Mouse (Mus musculus) kidney, postnatal 25 days (tissue): ENCODE data around the gene Notch1.

ENCODE experiments used
- DNase-seq, 2 experiments: peaks; one replicate each; pipeline ENCODE4 v3.0.0; 2021; ENCODE audit warnings: mixed read lengths in 2 of 2

Notch1 gene

DNA sequence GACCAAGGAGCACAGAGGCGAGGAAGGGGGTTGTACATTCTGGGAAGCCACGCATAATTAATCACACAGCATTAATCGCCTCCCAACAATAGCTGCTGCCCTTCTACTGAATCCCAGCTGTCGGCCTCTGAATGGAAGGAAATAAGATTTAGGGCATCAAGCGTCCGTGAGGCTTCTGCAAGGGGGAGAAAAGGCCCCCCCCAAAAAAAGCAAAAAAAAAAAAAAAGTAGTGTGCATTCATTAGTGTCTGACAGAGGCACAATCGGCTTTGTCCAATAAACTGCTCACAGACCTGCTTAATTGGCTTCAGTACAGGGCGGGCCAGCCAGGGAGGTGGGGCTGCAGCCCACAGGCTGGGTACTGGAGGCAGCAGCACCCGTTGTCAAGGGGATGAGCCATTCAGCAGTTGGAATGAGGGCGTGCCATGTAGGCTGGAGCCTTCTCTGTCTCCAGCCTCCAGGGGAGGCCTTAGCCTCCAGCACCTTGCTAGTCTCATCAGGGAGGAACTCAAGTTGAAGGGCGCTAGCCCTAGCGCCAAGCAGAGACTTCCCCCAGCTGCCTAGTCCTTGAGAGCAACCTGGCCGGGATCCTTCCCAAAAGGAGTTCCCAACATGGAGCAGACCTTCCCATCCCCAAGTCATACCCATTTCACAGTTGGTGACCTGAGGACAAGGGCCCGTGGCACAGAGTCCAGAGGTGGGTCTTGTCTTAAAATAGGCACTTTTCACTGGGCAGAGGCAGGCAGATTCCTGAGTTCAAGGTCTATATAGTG is 15.7 kb downstream of the Notch1 start:
- peak; percentile 52 to 83 for DNase-seq

DNA sequence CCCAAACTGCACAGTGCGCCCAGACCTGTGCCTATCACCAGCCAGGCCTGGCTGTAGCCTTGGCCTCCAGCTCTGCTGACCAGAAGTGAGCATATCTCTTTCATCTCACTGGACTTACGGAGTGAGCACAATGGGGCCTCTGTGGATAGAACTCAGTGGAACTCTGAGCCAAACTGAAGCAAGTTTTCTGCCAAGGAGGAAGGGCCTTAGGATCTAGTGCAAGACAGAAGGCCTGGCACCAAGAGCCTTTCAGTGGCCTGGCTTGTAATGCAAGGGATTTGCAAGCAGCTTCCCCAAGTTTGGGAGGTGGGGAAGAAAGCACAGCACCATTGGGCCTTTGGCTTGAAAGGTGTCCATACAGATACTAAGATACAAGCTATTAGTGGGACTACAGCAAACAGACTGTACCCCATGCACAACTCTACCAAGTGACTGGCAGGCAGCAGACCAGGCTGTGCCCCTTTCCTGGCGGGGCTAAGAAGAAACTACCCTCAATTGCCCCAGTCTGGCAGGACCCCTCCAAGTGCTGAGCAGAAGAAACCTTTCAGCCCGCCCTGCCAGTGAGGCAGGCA is 16.4 kb downstream of the Notch1 start:
- peak in 1 of 2 experiments; percentile 49 for DNase-seq

DNA sequence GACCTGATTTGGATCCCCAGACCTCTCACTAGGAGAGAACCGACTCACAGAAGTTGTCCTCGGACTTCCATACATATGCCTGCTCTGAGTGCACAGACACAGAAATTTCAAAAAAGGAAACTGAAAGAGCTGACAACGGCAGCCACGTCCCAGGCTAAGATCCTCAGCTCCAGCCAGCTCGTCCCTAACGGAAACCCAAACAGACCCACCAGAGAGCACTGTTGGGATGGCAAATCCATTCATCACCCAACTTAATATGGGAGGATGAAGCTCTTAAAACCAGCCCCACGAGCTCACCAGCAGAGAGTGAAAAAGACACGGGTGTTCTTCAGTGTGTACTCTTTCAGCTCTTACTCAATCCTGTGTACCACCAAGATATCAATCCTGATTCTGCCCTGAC is 17.8 kb downstream of the Notch1 start:
- DNase-seq = peak in 1 of 2 experiments; percentile 28

DNA sequence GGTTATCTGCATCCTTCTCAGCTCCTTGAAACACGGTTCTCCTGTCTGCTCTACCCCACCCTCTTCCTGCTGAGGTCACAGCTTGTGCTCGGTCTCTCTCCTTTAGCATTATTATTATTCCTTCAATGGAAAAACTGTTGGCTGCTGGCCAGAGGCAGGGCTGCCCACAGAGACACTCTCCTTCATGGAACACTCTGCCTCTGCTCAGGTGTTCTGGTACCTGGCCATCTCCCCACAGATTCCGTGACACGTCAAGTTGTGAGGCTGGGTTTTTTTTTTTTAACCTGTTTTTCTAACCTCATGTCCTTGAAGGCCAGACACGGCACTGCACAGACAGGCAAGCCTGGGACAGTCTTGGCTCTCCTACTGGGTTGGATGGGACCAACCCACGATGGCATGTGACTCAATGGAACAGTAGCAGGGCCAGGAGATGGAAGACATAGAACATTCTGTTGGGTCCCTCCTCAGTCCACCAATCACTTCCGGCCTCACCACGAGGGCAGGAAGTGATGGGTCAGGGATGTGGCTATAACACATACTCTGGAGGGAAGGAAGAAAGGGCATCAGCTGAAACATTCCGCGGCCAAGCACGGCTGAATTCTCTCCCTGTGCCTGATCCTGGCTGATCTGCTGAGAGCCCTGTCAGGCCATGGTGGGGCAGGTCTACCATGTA is 18.5 kb downstream of the Notch1 start:
- peak; percentile 75 to 77 for DNase-seq

DNA sequence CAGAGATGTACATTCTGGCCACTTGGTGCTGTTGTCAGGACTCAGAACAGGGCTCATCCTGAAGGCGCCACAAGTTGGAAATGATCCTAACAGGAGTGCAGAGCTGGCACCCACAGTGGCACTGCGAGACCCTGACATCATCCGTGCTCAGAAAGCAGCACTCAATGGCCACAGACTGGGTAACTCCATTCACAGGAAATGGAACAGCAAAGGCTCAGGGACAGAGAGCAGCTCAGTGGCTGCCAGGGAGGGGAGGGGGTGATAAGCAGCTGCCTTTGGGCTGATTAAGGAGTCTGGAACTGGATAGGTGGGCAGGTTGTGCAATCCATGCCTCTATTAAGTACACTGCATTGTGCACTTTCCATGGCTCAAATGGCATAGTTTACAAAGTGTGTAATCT is 20.0 kb downstream of the Notch1 start:
- DNase-seq = no peak

DNA sequence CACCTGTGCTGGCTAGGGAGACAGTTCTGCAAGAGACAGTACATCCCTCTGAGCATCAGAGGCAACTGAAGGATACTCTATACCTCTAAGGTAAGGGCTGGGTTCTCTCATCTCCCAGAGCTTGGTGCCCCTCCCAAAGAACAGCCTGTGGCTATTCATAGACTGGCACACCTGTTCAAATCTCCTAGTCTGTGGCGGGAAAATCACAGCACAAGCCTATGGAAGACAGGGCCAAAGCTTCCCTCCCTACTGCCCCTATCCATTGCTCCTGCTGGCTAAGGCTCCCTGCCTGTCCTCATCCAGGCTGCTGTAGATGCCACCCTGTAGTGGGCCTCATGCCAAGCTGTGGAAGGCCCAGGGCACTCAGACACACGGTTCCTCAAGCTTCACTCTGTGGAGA is 20.8 kb downstream of the Notch1 start:
- no peak for DNase-seq

DNA sequence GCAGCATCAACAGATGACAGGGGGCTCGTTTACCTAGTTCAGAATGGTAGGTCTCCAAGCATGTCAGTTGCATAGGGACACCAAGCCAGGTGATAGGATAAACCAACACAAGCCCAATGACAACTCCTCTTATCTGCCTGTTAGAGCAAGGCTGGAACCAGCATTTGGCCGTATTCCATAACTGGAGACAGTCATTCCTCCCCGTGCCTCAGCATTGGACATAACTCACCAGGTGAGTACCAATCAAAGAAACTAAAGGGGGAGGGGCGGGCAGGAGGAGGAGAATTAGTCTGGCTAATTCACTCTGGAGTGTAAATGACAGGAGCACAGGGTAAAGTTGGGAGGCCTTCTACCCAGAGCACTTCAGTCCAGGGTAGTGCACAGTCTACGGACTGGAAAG is 21.5 kb downstream of the Notch1 start:
- no peak for DNase-seq

DNA sequence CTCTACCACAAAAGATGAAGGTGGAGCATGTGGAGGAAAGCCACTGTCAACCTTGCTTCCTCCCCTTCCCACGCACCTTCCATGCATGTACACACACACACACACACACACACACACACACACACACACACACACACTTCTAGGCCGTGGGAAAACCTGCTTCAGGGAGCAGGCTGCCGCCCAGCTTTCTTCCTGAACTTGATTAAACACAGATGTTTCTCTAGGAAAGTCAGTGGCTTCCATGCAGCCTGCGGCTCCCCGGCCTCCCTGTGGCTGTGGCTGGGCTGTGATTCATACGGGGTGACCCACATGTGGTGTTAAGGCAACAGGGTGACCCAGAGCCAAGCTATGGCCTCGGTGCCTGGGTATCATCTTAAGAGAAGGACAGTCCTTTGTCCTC is 22.1 kb downstream of the Notch1 start:
- DNase-seq = no peak

DNA sequence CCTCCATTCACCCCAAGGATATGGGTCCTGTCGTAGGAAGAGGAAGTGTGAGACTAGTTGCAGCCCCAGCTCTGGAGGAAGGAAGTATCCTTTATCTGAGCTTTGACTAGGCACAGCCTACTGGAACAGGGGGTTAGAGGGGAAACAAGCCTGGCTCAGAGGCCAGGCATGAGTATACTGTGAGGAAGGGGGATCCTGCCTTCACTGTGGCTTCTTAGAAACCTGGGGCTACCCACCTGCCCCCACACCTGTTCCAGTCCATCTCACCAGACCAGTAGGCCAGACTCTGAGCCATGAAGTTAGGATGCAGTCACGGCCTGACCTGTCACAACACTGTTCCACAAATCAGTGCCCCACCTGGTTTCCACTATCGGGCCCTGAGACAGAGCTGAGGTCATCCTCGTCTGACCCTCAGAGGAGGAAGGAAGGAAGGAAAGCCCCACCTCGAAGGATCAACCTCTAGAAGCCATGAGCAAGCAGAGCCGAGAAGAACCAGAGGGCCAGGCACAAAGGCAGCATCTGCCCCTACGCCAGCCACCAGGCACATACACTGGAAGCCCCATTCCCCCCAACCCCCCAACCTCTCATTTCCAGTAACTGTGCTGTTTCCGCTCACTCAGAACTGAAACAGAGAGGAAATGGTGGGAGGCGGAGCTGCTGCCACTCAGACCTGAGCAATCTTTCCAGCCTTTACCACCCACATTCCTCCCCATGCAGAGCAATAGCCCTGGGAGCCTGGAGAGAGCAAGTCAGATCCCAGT is 23.3 kb downstream of the Notch1 start:
- peak; percentile 51 to 71 for DNase-seq

DNA sequence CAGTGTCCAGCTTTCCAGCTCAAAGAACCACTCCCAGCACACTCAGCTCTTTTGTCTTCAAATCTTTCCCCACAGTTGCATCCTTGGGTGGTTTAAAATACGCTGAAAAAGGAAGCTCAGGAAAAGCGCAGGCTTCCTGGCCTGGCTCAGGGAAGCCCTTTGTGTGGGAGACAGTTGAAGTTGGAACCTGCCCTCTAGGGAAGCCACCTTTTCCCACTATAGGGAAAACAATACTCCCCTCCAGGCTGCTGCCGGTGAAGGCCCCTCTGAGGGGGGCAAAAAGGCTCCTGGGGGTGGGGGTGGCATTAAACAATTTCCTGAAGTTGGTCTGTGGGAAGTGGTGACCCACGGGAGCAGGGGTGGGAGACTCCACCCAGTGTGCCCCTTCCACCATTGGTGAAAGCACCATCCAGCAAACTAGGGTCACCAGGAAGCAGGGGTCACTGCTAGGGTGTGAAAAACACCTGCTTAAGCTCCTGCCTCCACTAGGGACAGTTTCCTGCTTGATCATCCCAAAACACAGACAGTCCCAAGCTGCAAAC is 25.6 kb downstream of the Notch1 start:
- peak in 1 of 2 experiments; percentile 67 for DNase-seq

DNA sequence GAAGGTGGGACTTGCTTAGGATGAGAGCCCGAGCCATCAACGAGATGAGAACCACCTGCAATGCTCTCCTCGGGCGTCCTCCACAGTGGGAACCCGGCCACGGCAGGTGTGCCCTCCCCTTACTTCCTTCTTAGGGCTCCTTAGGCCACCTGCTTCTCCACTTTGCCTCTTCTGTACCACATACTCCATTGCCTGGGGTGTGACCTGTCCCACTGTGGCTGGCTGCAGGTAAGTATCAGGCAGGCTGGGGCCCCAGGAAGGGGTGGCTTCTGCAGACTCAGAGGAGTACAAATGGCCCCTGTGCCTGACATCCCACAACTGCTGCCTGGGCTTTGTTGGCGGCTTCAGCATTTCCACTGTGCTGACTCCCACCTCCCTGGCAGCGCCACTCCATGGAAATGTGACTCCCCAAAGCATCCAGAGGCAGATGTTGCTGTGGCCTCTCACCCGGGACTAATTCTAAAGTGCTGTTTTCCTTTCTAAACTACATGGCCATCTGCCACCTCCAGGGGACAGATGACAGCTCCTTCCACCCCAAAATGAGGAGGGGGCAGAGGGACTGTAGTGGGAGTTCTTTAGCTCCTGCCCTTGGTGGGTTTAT is 27.8 kb downstream of the Notch1 start:
- DNase-seq = no peak

DNA sequence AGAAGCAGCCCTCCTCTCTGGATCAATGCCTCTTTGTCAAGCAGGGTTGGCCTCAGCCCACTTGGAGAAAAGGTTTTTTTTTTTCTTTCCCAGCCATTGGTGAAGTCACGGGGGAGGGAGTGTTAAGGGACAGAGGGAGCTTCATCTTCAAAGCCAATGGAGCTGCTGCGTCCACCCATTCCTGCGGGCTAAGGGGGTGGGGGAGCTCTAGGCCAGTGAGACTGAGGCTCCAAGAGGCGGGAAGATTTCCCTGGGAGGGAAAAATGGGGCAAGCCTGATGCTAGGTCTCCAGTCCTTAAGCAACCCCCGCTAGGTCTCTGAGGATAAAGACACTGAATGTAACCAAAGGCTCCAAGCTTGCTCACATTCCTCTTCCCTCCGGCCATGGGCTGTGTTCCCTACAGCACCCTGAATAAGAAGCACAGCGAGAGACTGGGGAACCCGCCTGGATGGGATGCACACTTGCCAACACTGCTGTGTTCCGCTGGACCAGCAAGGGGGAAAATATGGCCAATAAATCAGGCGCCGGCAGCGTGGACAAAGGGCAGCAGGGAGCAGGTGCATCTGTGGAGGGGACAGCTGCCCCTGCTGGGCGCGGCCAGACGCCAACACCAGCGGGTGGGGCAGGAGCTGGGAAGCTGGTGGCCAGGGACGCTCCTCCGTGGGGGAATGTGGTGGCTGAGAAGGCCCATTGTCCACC is 29.0 kb downstream of the Notch1 start:
- peak in 1 of 2 experiments; percentile 59 for DNase-seq

DNA sequence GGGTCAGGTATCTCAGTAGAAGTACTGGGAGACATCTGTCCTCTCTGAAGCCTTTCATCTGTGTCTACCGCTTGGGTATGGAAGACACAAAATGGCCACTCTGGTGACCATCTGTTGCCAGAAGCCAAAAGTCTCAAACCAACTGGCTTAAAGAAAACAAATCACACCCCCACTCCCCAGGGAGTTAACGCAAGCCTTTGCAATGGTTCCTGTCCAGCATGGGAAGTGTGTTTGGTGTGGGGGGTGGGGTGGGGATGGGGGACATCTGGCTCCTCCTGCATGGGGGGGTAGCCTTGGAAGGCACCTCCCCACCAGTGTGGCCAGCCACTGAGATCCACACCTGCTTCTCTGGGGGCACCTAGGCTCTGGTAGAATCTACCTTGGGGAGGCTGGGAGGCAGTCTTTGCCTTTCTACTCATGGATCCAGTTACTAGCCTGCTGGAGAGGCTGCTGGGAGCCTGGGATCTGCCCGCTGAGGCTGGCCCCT is 29.6 kb downstream of the Notch1 start:
- no peak for DNase-seq

DNA sequence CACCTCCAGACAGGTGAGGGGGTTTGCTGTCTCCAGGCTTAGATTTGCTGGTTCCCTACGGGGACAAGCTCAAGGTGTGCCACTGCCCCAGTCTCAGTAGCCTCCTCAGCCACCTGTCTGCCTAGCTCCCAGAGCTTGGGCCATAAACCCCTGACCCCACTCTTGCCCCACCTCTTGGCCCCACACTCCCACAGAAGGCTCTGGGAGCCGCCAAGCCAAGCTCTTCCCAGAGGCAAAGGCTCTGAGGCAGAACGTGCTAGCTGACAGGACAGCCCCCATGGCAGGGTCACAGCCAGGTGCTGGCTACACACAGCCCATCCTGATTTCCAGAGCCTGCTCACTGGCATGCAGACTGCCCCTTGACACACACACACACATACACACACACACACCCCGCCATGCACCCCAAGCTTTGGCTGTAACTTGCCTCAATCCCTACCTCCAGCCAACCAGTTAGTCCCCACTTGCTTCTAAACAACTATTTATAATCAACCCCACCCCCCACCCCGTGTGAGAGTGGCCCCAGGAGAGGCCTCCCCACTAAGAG is 30.1 kb downstream of the Notch1 start:
- DNase-seq = peak in 1 of 2 experiments; percentile 63

DNA sequence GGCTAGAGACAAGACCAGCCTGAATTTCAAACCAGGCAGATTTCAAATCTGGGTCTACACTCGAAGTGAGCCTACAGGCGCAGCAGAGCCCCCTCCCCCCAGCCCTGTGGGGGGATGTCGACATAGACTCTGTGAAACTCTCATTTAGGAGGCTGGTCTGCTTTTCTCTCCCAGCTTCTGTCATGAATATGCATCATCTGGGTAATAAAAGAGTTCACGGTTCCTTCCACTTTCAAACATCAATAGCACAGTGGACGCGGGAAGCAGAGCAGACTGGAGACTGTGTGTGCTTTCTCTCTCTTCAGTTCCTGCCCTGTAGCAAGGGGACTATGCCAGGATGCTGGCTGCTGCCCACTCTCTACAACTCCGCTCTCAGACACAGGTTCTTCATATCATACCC is 30.8 kb downstream of the Notch1 start:
- no peak for DNase-seq

DNA sequence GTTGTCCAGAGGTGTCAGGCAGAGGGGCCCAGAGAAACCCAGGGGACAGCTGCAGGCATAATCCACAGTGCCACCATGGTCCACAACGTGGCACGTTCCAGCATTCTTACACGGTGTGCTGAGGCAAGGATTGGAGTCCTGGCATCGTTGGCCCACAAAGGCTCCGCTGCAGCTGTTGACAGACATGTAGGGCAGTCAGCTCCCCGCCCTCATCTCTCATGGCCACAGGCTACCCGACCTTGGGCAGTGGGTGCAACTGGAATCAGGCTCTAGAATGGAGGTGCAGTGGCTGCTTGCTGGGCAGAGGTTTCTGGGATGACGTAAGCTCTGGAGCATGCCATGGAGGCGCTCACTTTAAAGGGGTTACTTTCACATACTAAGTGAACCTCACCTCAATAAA is 31.2 kb downstream of the Notch1 start:
- DNase-seq = no peak

DNA sequence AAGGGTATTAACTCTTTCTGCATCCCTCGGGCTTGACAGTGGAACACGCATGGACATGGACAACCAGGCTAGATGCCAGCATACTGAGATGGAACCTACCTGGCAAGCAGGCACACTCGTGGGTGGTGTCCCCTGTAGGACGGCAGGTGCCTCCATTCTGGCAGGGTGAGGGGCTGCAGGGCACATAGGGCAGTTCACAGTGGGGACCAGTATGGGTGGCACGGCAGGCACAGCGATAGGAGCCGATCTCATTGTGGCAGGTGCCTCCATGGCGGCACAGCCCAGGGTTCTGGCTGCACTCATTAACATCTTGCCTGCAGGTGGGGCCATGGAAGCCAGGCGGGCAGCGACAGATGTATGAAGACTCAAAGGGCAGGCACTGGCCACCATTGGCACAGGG is 32.3 kb downstream of the Notch1 start:
- no peak for DNase-seq

DNA sequence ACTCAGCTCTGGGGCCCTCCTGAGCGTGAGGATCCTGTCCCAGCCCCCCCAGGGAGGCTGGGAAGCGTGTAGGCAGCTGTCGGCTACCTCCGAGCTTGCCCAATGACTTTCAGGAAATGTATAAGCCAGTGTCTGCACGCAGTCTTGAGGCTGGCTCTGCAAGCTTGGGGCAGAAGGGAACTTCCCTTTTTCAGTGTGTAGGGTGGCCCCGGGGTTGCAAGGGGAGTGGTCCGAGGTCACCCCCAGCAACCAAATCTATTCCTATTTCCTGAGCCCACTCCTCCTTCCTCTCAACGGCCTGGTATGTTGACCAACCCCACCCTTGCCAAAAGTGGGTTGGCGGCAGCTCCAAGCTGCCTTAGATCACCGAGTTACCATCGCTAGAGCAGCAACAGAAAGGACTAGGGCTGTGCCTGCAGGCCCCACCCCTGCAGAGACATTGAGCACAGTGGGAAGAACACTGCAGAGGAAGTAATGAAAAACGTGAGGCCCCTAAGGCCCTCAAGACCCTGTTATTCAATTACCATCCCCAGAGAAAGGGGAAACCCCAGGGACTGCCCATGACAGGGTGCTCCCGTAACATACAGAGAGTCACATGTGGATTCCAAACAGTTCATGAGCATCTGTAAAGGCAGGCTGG is 33.1 kb downstream of the Notch1 start:
- no peak for DNase-seq

DNA sequence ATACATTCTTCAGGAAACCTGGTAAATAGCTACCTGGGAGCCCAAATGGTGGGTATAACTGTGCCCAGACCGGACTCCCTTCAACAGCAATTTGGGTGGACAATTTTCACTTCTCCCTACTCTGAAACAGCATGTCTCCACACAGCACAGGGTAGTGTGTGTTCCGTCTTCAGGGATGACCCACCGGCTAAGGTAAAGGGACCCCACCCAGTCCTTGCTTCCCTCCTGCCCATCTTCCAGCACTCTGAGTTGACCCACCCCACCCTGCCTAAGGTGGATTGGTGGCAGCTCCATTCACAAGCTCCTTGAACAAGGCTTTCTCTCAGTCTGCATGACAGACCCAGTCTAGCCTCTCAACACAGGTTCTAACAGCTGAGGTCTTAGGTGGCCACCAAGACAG is 33.6 kb downstream of the Notch1 start:
- no peak for DNase-seq

DNA sequence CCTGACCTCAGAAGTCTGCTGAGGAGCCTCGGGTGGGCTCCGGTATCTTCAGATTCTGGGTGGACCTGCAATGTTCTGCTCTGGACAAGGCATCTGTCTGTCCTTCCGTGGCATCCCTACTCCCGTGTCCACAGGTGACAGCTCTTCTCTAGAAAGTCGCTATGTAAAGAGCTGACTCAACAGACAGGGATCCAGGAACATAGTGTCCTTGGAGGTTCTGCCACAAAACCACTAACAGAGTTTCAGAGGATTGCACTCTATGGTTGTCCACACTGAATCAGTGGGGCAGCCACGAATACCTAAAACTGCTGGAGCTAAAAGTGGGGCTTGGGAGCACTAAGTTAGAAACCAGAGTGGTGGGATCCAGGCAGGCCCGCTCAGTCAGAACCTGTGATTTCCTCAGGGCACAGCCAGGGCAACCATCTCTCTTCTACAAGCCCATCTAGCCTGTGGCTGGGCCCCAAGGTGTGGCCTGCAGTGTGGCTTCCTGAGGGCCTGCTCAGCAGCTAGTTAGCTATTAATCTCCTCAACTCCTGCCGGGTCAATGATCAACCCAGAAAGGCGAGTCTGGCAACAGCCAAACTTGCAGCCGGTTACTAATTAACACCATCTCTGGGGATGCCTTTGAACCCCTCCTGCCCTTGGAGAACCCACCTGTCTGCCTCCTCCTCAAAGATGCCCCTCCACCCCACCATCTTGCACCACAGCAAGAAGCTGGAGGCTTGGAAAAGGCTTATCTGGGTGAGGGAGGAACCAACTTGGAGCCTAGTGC is 34.6 kb downstream of the Notch1 start:
- DNase-seq = peak; percentile 91 to 94
